In the genomic region with DNA sequence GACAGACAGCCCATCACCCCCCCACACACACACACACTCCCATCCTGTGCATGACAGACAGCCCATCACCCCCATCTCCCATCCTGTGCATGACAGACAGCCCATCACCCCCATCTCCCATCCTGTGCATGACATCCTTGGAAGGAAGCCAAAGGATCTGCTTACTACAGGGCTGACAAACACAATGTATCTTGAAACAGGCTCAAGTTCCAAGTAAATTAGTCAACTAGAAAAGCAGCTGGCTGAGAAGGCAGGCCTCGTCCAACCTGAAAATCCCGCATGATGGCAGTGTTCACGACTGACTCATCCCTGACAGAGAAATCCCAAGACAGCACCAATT, we compare ENCODE assay signal across 8 mouse cellular contexts. TPM values are rescaled to one million over a fixed set of nuclear protein-coding genes. Genes with fewer than 3 reads are reported as not detected.
DNase-seq lines count a peak whose midpoint lies in the region; ATAC-seq and TF ChIP-seq lines count a peak whose summit lies in the region.
"Had no signal": no experiment of that assay in that cellular context is flagged by ENCODE, and none has a peak within 500 bp of the region (broad histone marks: within the 10 kb centered on the region; RNA-seq: fewer than 3 reads in every experiment).

No protein-coding gene starts in this region.

- TF ChIP-seq POLR2A in olfactory bulb, adult 2 months (IDR thresholded peaks at IDR 0.05; ENCODE audit: insufficient read depth, low read depth, low read length), result no peak

- H3K36me3 ChIP-seq in liver, embryonic 12.5 days, result peaks cover 42% of the 10 kb centered on the region
- H3K36me3 ChIP-seq in forebrain, embryonic 15.5 days, result peaks cover 27% of the 10 kb centered on the region
- peaks cover 36% of the 10 kb centered on the region for H3K36me3 ChIP-seq in kidney, embryonic 15.5 days

- no peak for DNase-seq in liver
- DNase-seq in cerebellum, postnatal 36 days, result no peak
- DNase-seq in left cerebral cortex, adult 2 months (ENCODE audit: extremely low spot score in 1 of 2, low spot score in 2 of 2), result no peak

- no peak overlapping the region for H3K27ac ChIP-seq in liver, embryonic 12.5 days
- peak overlapping the region; percentile 79 for H3K27ac ChIP-seq in forebrain, embryonic 15.5 days (replicated peaks)
- H3K27ac ChIP-seq in kidney, embryonic 15.5 days, result no peak overlapping the region
- H3K27ac ChIP-seq in olfactory bulb, adult 2 months (ENCODE audit: insufficient read depth, low read depth, low read length), result peak overlapping the region; percentile 71
- H3K27ac ChIP-seq in left cerebral cortex, adult 2 months, result no peak overlapping the region

- H3K27me3 ChIP-seq in liver, embryonic 12.5 days (replicated peaks), result no peaks in the 10 kb centered on the region
- no peaks in the 10 kb centered on the region for H3K27me3 ChIP-seq in forebrain, embryonic 15.5 days
- no peaks in the 10 kb centered on the region for H3K27me3 ChIP-seq in kidney, embryonic 15.5 days
- H3K27me3 ChIP-seq: liver, embryonic 15.5 days had no signal

- intact Hi-C loops in left cerebral cortex, adult 2 months (cut with DNase I), result no loop called here

- H3K4me1 ChIP-seq in liver, embryonic 12.5 days, result peaks cover 99% of the 10 kb centered on the region
- peaks cover 62% of the 10 kb centered on the region for H3K4me1 ChIP-seq in forebrain, embryonic 15.5 days
- H3K4me1 ChIP-seq in kidney, embryonic 15.5 days, result peaks cover 28% of the 10 kb centered on the region
- H3K4me1 ChIP-seq in olfactory bulb, adult 2 months (ENCODE audit: control insufficient read depth, insufficient read depth, low read length), result peaks cover 13% of the 10 kb centered on the region

- no peaks in the 10 kb centered on the region for H3K9me3 ChIP-seq in liver, embryonic 12.5 days (replicated peaks)
- H3K9me3 ChIP-seq in forebrain, embryonic 15.5 days, result no peaks in the 10 kb centered on the region
- no peaks in the 10 kb centered on the region for H3K9me3 ChIP-seq in kidney, embryonic 15.5 days (replicated peaks)
- H3K9me3 ChIP-seq: liver, embryonic 15.5 days had no signal

- 76% methylated on average over 3 of the region's 3 CpGs for WGBS in liver, embryonic 12.5 days (ENCODE audit: insufficient replicate concordance)
- 22% methylated on average over 3 of the region's 3 CpGs for WGBS in forebrain, embryonic 15.5 days
- WGBS in kidney, embryonic 15.5 days, result 43% methylated on average over 3 of the region's 3 CpGs
- 15% methylated on average over 3 of the region's 3 CpGs for WGBS in olfactory bulb, adult 2 months

- 0 out of 2 replicates have a peak overlapping the region, but pooled peaks have one; percentile 8 for H3K9ac ChIP-seq in liver, embryonic 12.5 days
- H3K9ac ChIP-seq in forebrain, embryonic 15.5 days (replicated peaks), result no peak overlapping the region
- no peak overlapping the region for H3K9ac ChIP-seq in kidney, embryonic 15.5 days
- H3K9ac ChIP-seq: liver, embryonic 15.5 days had no signal

- no peak for ATAC-seq in liver, embryonic 12.5 days
- peak; percentile 96 for ATAC-seq in forebrain, embryonic 15.5 days (replicated peaks)
- peak; percentile 82 for ATAC-seq in kidney, embryonic 15.5 days (replicated peaks; ENCODE audit: low FRiP score)

- no peak overlapping the region for H3K4me3 ChIP-seq in liver, embryonic 12.5 days
- H3K4me3 ChIP-seq in forebrain, embryonic 15.5 days, result no peak overlapping the region
- H3K4me3 ChIP-seq in kidney, embryonic 15.5 days (replicated peaks), result no peak overlapping the region
- no peak overlapping the region for H3K4me3 ChIP-seq in olfactory bulb, adult 2 months (ENCODE audit: insufficient read depth, low read depth, low read length)
- H3K4me3 ChIP-seq in left cerebral cortex, adult 2 months, result no peak overlapping the region
- H3K4me3 ChIP-seq: liver, embryonic 15.5 days had no signal

- no peak for TF ChIP-seq CTCF in olfactory bulb, adult 2 months (IDR thresholded peaks at IDR 0.05; ENCODE audit: insufficient read depth, low read depth, low read length)
- TF ChIP-seq CTCF in left cerebral cortex, adult 2 months (IDR thresholded peaks at IDR 0.05), result no peak

- H3K4me2 ChIP-seq in liver, embryonic 12.5 days, result no peak overlapping the region
- no peak overlapping the region for H3K4me2 ChIP-seq in forebrain, embryonic 15.5 days (replicated peaks)
- H3K4me2 ChIP-seq in kidney, embryonic 15.5 days, result no peak overlapping the region
- H3K4me2 ChIP-seq: liver, embryonic 15.5 days had no signal

RNA-seq across cellular contexts. Expression of gene Spty2d1, which starts 7.6 kb away (rescaled TPM):
- polyA plus RNA-seq in liver, embryonic 12.5 days (2016; fragmentation: Nextera tagmentation; extraction: Ambion mirVana), result 16.8 and 17.7 TPM in 2 replicates
- 11.5 and 12.2 TPM in 2 replicates for polyA plus RNA-seq in forebrain, embryonic 15.5 days (2015; fragmentation: Nextera tagmentation; extraction: Ambion mirVana)
- polyA plus RNA-seq in kidney, embryonic 15.5 days (2015; fragmentation: Nextera tagmentation; extraction: Ambion mirVana), result 18.8 and 19.4 TPM in 2 replicates
- polyA plus RNA-seq in olfactory bulb, adult 2 months (2012; ENCODE audit: insufficient read depth, insufficient read length, low replicate concordance, missing spikeins), result not detected in 2 replicates
- 10 to 100 TPM; 16.2 to 18.4 TPM for total RNA-seq in left cerebral cortex, adult 2 months (2021)

RNA-seq across cellular contexts. Expression of gene Gm9999, which starts 17.2 kb away (rescaled TPM):
- polyA plus RNA-seq in liver, embryonic 12.5 days (2016; fragmentation: Nextera tagmentation; extraction: Ambion mirVana), result not detected in 2 replicates
- not detected in 2 replicates for polyA plus RNA-seq in forebrain, embryonic 15.5 days (2015; fragmentation: Nextera tagmentation; extraction: Ambion mirVana)
- not detected in 2 replicates for polyA plus RNA-seq in kidney, embryonic 15.5 days (2015; fragmentation: Nextera tagmentation; extraction: Ambion mirVana)
- not detected in 2 replicates for polyA plus RNA-seq in olfactory bulb, adult 2 months (2012; ENCODE audit: insufficient read depth, insufficient read length, low replicate concordance, missing spikeins)
- not detected for total RNA-seq in left cerebral cortex, adult 2 months (2021)
- polyA plus RNA-seq: liver, embryonic 15.5 days had no signal

RNA-seq across cellular contexts. Expression of gene Uevld, which starts 42.3 kb away (rescaled TPM):
- polyA plus RNA-seq in liver, embryonic 12.5 days (2016; fragmentation: Nextera tagmentation; extraction: Ambion mirVana), result 6.9 and 7.1 TPM in 2 replicates
- 8.1 and 8.9 TPM in 2 replicates for polyA plus RNA-seq in forebrain, embryonic 15.5 days (2015; fragmentation: Nextera tagmentation; extraction: Ambion mirVana)
- 11.7 and 12.4 TPM in 2 replicates for polyA plus RNA-seq in kidney, embryonic 15.5 days (2015; fragmentation: Nextera tagmentation; extraction: Ambion mirVana)
- polyA plus RNA-seq in olfactory bulb, adult 2 months (2012; ENCODE audit: insufficient read depth, insufficient read length, low replicate concordance, missing spikeins), result not detected in 2 replicates
- 10 to 100 TPM; 11.7 to 13.2 TPM for total RNA-seq in left cerebral cortex, adult 2 months (2021)

RNA-seq across cellular contexts. Expression of gene Tmem86a, which starts 49.8 kb away (rescaled TPM):
- 20.2 and 20.3 TPM in 2 replicates for polyA plus RNA-seq in liver, embryonic 12.5 days (2016; fragmentation: Nextera tagmentation; extraction: Ambion mirVana)
- 25.4 and 25.7 TPM in 2 replicates for polyA plus RNA-seq in forebrain, embryonic 15.5 days (2015; fragmentation: Nextera tagmentation; extraction: Ambion mirVana)
- polyA plus RNA-seq in kidney, embryonic 15.5 days (2015; fragmentation: Nextera tagmentation; extraction: Ambion mirVana), result 28.1 and 30.2 TPM in 2 replicates
- polyA plus RNA-seq in olfactory bulb, adult 2 months (2012; ENCODE audit: insufficient read depth, insufficient read length, low replicate concordance, missing spikeins), result not detected in 2 replicates
- total RNA-seq in left cerebral cortex, adult 2 months (2021), result 10 to 100 TPM; 12.5 to 14.7 TPM

Comparison
In these comparisons a context has a peak if more than half of its experiments do, and no peak if none do; other contexts are left out.
1. H3K27ac ChIP-seq: peak in forebrain, embryonic 15.5 days (single experiment) and olfactory bulb, adult 2 months (single experiment); none in liver, embryonic 12.5 days (single experiment), kidney, embryonic 15.5 days (single experiment) and left cerebral cortex, adult 2 months (single experiment).
2. RNA of gene Spty2d1, which starts 7.6 kb away (polyA plus RNA-seq): 18.8 to 19.4 TPM in kidney, embryonic 15.5 days, 16.8 to 17.7 TPM in liver, embryonic 12.5 days and 11.5 to 12.2 TPM in forebrain, embryonic 15.5 days; not detected in olfactory bulb, adult 2 months; every median in the first group is over 10 times any median in the second.